Mouse (Mus musculus): ENCODE data around the gene Olfr911-ps1. TPM values are rescaled to one million over a fixed set of nuclear protein-coding genes. Genes with fewer than 3 reads are reported as not detected.

Olfr911-ps1 gene
- not detected for total RNA-seq (2021)

- intact Hi-C loops (cut with DNase I): no loop called here
- no peak for DNase-seq (ENCODE audit: low spot score)
Observed at GRCm38 (mm10) chr9:38521280-38521679, at the start of gene Olfr911-ps1. TSS of gene Olfr911-ps1 (plus strand) at chr9:38521580.

GRCm38 (mm10) chr9:38486785-38487184 is 34.6 kb upstream of the Olfr911-ps1 start, which contains the start of gene Olfr906:
TSS of gene Olfr906 (plus strand) at chr9:38487085.
- intact Hi-C loops (cut with DNase I): no loop called here
- DNase-seq (ENCODE audit: low spot score): no peak

GRCm38 (mm10) chr9:38495501-38495900 is 25.9 kb upstream of the Olfr911-ps1 start, which contains the start of gene Olfr907:
TSS of gene Olfr907 (plus strand) at chr9:38495801.
- no peak for DNase-seq (ENCODE audit: low spot score)
- intact Hi-C loops (cut with DNase I): no loop called here

GRCm38 (mm10) chr9:38512353-38512752 is 9.0 kb upstream of the Olfr911-ps1 start:
- DNase-seq (ENCODE audit: low spot score): no peak
- intact Hi-C loops (cut with DNase I): no loop called here

- intact Hi-C loops (cut with DNase I): no loop called here
- DNase-seq (ENCODE audit: low spot score): no peak
Observed at GRCm38 (mm10) chr9:38537549-38537948, 16.2 kb downstream of the Olfr911-ps1 start, which contains the start of gene Olfr910. TSS of gene Olfr910 (plus strand) at chr9:38537849.

Other genes with a start within 250 kb of the Olfr911-ps1 start
- gene Olfr896-ps1, start 230.5 kb upstream of the Olfr911-ps1 start, total RNA-seq (2021): not detected
- not detected for gene Olfr25, start 192.5 kb upstream of the Olfr911-ps1 start, total RNA-seq (2021)
- not detected for gene Olfr898, start 173.2 kb upstream of the Olfr911-ps1 start, total RNA-seq (2021)
- gene Olfr250, start 154.7 kb upstream of the Olfr911-ps1 start, total RNA-seq (2021): not detected
- not detected for gene Olfr251, start 144.5 kb upstream of the Olfr911-ps1 start, total RNA-seq (2021)
- gene Olfr147, start 119.9 kb upstream of the Olfr911-ps1 start, total RNA-seq (2021): not detected
- not detected for gene Olfr901, start 92.1 kb upstream of the Olfr911-ps1 start, total RNA-seq (2021)
- gene Olfr902, start 73.9 kb upstream of the Olfr911-ps1 start, total RNA-seq (2021): not detected
- not detected for gene Olfr904, start 58.4 kb upstream of the Olfr911-ps1 start, total RNA-seq (2021)
- gene Olfr905, start 50.5 kb upstream of the Olfr911-ps1 start, total RNA-seq (2021): not detected
- not detected for gene Olfr906, start 34.5 kb upstream of the Olfr911-ps1 start, total RNA-seq (2021)
- not detected for gene Olfr907, start 25.8 kb upstream of the Olfr911-ps1 start, total RNA-seq (2021)
- gene Olfr910, start 16.3 kb downstream of the Olfr911-ps1 start, total RNA-seq (2021): not detected
- not detected for gene Olfr912, start 58.6 kb downstream of the Olfr911-ps1 start, total RNA-seq (2021)
- gene Olfr913, start 71.2 kb downstream of the Olfr911-ps1 start, total RNA-seq (2021): not detected
- not detected for gene Olfr914, start 83.5 kb downstream of the Olfr911-ps1 start, total RNA-seq (2021)
- gene Olfr916, start 138.3 kb downstream of the Olfr911-ps1 start, total RNA-seq (2021): not detected
- not detected for gene Olfr917, start 144.3 kb downstream of the Olfr911-ps1 start, total RNA-seq (2021)
- gene Olfr918, start 153.0 kb downstream of the Olfr911-ps1 start, total RNA-seq (2021): not detected
- not detected for gene Olfr919, start 182.1 kb downstream of the Olfr911-ps1 start, total RNA-seq (2021)
- 10 to 100 TPM; 28.7 to 33.5 TPM for gene Vwa5a, start 196.7 kb downstream of the Olfr911-ps1 start, total RNA-seq (2021)
- under 1 TPM; 0.06 to 0.08 TPM for gene Olfr920, start 230.7 kb downstream of the Olfr911-ps1 start, total RNA-seq (2021)